Mouse (Mus musculus): ENCODE data around the gene Mstn.
A peak's percentile ranks its signal among the peaks of the same experiment; 100 is the strongest.

Gene Mstn

DNA sequence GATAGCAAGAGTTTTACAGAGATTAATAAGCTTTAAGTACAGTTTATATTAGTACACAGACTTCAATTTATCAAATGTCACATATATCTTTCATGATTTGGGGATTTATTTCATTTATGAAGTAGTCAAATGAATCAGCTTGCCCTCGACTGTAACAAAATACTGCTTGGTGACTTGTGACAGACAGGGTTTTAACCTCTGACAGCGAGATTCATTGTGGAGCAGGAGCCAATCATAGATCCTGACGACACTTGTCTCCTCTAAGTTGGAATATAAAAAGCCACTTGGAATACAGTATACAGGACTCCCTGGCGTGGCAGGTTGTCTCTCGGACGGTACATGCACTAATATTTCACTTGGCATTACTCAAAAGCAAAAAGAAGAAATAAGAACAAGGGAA is at the start of gene Mstn:
Mstn (plus strand) TSS at position 301 of the 400 bp plus-strand sequence.
- no peak for DNase-seq (ENCODE audit: low read depth, low spot score)

GRCm38 (mm10) chr1:53014716-53015115 is 46.7 kb upstream of the Mstn start:
- peak; percentile 81 for DNase-seq (ENCODE audit: low read depth, low spot score)

- no peak for DNase-seq (ENCODE audit: low read depth, low spot score)
Measured at GRCm38 (mm10) chr1:53015606-53016005, 45.8 kb upstream of the Mstn start.

DNA sequence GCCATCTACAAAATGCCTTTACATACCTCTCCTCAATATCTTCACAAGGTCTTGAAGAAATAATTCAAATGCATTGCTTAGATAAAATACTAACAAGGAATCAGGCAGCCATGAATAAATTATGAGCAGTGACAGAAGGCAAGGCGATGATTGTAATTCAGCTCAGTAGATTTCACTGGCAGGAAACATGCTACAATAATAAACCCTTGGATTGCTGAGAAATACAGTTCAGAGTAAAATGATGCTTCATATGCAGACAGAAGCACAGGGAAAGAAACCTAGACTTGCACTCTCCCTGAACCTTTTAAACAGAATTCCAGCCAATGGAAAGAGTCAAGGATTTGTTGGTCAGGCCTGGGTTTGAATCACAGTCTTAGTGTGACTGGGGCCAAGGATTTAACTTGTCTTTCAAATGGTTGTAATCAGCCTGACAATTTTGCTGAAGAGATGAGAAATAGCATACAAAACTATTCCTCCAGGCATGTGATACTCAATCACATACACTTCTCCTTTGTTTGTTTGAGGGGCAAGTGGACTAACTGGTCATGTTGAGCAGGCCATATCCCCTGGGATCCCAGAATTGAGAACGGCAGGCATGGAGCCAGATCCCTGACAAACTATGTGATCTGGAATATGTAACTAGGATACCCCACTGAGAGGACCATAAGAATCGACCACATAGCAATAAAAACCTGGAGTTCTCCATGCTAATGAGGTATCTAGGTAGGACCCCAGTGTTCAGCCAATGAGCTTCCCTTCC is 42.5 kb upstream of the Mstn start:
- peak; percentile 41 for DNase-seq (ENCODE audit: low read depth, low spot score)

DNA sequence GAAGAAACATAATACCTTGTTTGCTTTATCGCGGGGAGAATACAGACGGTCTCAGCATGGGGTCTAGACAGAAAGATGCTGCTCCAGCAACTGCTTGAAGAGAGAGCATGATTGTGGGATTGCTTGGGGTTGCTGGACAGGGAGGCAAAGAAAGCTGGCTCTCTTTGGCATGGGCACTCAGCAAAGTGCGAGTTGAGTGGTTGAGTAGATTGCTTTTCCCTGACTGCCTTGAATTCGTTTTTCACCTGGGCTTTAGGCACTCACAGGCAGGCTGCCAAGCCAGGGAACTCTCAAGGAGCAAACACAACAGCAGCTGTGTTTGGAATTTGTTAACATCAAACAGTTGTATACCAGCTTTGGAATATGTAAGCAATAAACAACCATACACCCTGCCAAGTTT is 41.4 kb upstream of the Mstn start, which contains the start of gene 1700019D03Rik:
1700019D03Rik (minus strand) TSS at position 101 of the 400 bp plus-strand sequence.
- no peak for DNase-seq (ENCODE audit: low read depth, low spot score)

DNA sequence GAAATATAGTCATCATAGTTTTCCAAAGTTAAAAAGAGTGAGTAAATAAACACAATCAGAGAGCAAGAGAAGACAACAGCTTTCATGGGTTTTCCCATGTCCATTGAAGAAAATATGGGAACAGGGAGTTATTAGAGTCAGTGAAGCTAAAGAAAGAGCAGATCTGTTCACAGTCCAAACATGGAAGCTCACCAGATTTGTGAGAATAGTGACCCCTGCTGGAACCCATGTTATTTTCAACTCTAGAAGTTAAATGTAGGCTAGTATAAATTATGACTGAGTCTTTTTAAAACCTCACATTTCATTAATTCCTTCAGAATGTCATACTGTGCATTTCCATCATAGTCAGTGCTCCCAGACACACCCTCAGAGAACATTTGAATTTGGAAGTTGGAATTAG is 28.9 kb upstream of the Mstn start:
- DNase-seq (ENCODE audit: low read depth, low spot score): peak; percentile 79

GRCm38 (mm10) chr1:53037443-53037871 is 24.0 kb upstream of the Mstn start:
- DNase-seq (ENCODE audit: low read depth, low spot score): peak; percentile 74

DNA sequence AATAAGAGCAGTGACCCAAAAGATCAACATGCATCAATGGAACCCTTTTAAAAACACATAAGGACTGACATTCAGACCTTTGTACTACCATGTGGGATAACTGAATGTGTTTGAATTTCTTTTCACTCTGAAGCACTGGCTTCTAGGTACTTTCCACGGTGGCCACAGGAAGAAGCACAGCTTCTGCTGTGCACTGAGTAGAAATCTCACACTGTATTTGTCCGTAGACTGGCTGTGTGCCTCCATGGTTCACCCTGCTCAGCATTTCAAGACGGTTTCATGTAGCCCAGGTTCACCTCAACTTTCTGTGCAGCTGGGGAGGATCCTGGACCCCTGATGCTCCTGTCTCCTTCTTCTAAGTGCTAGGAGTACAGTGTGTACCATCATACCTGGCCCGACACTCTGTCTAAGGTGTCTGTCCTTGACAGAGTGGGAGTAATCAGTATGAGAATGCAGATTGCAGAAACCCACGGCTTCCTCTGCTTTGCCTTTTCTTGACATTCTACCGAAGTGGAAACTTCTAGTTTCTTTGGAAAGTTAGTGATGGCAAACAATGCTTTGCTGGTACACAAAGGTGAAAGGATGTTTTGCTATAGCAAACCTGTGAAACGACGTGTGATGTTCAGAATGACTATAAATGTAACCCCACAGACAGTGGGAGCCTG is 11.5 kb upstream of the Mstn start:
- no peak for DNase-seq (ENCODE audit: low read depth, low spot score)

DNA sequence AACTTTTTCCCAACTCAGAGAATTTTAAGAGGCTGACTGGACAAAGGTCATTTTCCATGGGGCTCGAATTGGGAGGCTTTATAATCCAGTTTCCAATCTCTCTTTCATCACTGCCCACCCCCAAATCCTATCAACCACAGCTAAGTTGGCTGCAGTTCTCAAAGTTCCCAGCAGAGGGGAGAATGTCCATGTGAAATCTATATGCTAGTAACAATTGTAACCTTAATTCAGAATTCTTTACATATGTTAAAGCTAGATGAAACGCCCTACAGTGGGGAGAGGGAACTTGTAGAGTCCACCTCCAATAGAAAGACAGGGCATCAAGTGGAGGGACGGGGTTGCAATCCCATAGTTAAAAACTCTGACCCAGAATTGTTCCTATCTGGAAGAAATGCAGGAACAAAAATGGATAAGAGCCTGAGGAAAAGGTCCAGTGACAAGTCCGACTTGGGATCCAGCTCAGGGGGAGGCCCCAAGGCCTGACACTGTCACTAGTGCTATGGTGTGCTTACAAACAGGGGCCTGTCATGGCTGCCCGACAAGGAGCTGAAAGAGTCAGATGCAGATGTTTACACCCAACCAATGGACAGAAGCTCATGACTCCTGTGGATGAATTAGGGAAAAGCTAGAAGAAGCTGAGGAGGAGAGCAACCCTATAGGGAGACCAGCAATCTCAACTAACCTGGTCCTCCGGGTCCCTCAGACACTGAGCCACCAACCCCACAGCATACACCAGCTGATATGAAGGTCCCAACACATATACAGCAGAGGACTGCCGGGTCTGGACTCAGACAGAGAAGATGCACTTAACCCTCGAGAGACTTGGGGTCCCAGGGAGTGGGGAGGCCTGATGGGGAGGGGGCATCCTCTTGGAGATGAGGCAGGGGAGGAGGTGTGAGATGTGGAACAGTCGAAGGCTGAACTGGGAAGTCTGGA is 8.1 kb upstream of the Mstn start:
- peak; percentile 61 for DNase-seq (ENCODE audit: low read depth, low spot score)

DNA sequence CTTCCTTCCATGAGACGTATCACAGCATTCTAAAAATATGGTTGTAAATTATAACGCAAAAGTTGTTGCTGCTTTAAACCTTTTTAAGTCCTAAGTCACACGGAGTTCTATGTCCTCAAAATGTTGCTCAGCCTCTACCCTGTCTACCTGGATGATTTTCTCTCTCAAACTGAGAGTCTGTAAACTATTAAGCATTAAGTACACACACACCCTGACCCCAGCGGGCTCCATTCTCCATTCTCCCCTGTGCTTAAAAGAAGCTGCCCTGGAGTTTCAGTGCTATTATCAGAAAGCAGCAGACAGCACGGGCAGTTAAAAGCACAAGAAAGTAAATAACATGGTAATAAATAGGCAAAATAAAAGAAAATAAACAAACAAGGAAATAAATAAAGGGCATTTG is 2.3 kb upstream of the Mstn start:
- no peak for DNase-seq (ENCODE audit: low read depth, low spot score)

DNA sequence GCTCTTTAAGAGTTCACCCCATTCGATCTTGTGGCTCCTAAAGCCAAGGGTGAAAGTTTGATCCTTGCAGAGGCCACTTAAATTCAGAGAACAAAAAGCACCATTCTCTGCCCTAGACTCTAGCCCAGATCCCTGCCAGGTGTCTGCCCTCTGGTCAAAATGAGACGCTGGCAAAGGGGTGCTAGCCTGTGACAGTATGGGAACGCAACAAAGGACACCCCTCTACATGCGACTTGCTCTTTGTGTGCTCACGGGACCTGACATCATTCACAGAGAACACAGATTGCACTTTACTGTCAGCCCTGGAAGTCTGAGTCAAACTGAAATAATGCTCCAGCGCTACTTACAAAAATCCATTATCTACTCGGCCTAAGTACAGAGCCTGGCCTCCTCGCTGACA is 941 bp upstream of the Mstn start:
- no peak for DNase-seq (ENCODE audit: low read depth, low spot score)

GRCm38 (mm10) chr1:53061871-53062608 is 600 bp downstream of the Mstn start:
- peak; percentile 41 for DNase-seq (ENCODE audit: low read depth, low spot score)

DNA sequence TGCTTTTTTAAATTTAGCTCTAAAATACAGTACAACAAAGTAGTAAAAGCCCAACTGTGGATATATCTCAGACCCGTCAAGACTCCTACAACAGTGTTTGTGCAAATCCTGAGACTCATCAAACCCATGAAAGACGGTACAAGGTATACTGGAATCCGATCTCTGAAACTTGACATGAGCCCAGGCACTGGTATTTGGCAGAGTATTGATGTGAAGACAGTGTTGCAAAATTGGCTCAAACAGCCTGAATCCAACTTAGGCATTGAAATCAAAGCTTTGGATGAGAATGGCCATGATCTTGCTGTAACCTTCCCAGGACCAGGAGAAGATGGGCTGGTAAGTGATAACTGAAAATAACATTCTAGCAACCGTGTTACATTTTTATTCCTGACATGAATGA is 2.5 kb downstream of the Mstn start:
- no peak for DNase-seq (ENCODE audit: low read depth, low spot score)

GRCm38 (mm10) chr1:53069726-53070514 is 8.5 kb downstream of the Mstn start:
- DNase-seq (ENCODE audit: low read depth, low spot score): no peak

DNA sequence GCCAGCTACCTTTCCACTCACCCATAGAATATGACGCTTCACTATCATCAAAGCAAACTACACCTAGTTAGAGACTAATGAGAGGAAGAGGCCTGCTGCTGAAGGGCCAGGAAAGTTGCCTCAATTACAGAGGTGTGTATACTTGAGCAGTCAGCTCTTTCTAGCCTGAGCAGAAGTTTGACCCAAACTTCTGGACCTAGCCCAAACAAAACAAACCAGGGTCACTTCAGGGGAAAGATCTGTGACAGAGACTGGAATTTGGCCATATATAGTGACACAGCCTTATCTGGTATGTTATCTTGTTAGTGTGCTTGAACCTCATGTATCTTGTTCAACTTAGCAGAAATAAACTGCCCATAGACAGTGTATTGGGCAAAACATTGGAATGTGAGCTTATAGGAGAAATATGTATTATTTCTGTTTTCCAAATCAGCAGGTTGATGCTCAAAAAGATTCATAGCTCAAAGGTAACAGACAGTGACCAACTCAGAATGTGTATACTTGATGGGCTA is 9.3 kb downstream of the Mstn start:
- no peak for DNase-seq (ENCODE audit: low read depth, low spot score)

- DNase-seq (ENCODE audit: low read depth, low spot score): peak; percentile 14
Measured at GRCm38 (mm10) chr1:53076656-53077055, 15.2 kb downstream of the Mstn start.

DNA sequence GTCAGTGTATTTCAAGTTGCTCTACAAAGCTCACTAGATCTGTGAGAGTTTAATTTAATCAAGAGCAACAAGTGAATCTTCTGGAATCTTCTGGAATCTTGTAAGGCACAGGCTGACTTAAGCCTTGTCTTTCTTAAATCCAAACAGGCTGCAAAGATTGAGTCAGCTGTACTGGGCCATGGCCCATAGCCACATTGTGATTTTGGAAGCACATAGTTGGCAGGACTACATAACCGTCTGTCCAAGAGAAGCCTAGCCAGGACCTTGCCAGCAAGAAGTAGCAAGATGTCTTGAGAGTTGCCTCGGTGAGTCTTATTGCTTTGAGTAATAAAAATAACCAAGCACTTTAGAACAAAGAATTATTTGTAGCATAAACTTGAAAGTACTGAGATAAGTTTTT is 18.4 kb downstream of the Mstn start:
- peak; percentile 42 for DNase-seq (ENCODE audit: low read depth, low spot score)

DNA sequence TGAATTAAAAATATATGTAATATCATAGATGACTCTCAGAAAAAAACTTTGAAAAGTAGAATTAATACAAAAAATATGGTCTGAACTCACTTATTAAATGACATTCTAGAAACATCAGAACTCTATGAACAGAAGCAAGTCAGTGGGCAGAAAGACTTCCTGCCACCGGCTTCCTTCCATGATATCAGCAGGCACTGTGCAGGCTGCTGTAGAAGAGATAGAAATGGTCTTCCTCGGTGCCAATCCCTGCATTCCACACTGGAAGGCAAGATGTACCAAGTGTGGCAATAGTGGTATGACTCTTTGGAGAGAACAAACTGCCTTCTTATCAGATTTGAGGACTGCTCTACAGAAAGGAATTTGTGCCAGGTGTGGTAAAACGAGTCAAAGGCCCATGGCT is 19.2 kb downstream of the Mstn start:
- no peak for DNase-seq (ENCODE audit: low read depth, low spot score)

DNA sequence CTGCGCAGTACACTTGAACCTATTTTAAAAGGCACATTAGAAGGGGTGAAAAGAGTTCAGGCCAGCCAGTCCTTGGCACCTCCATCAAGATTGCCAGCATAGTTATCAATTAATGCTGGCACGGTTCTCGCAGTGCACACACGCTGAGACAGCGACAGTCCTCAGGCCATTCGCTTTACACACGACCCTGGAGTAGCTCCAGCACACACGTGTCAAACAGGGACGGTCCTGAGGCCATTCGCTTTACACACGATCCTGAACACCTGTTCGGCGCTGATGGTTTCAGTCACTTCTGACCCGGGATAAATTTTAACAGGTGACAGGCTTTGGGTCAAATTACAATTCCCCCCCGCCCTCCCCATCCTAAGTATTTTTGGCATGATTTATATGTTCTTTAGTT is 23.8 kb downstream of the Mstn start:
- no peak for DNase-seq (ENCODE audit: low read depth, low spot score)

DNA sequence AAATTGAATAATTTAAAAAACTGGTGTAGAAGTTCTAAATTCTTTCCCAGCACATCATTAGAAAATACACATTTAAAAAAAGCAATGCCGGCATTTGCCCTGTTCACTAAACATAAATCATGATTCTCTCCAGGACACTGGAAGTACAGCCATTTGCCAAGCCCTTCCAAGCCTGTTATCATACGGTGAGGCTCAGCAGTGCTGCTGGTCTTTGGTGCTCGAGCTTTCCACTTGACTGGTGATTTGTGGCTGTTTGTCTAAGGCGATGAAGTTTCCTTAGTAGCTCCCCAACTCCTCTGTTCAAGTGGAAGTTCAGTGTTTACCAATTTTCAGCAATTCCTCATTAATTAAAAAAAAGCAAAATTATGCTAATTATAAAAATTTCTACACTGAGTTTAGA is 24.6 kb downstream of the Mstn start:
- DNase-seq (ENCODE audit: low read depth, low spot score): no peak
